ENCODE assay signal across 16 mouse cellular contexts in the genomic region with DNA sequence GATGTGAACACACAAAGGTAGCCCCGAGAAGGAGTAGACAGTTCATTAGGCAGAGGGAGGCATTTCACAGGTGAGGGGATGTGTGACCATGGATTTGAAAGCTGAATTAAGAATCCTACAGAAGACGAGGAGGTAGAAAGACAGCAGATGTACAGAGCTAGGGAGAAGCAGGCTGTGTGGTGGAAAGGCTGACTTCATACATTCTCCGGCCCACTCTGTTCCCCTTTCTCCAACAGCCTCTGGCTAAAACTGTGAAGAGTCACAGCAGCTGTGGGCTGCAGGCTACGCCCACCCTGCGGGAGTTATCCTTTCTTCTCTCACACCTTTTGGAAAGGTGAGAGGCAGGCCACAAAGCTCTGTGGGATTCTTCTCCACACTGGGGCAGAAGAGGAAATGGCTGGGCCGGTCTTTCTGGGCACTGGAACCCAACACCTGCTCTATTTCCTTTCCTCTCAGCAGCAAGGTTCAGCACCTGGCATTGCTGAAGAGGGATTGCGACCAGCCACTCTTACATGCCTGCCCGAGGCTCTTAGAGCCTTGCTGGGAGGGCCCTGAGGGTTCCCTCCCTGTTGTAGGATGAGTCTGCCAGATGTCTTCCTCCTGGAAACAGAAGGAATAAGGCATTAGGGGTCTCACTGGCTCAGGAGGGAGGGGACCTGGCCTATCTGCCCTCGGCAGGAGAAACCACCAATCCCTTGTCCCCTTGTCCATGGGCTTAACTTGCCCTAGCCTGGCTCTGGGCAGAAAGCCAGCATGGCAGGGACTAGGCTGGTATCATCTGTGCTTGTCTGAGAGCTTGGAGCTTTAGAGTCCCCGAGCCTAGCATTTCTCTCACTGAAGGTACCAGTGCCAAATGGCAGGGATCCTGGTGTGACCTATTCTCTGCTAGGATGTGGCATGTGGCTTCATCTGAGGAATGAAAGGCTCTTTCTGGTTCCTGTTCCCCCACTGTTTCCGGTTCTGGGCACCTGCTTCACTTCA. TPM values are rescaled to one million over a fixed set of nuclear protein-coding genes. Genes with fewer than 3 reads are reported as not detected.
DNase-seq lines count a peak whose midpoint lies in the region; TF ChIP-seq lines count a peak whose summit lies in the region.
"Had no signal": no experiment of that assay in that cellular context is flagged by ENCODE, and none has a peak within 500 bp of the region (broad histone marks: within the 10 kb centered on the region; RNA-seq: fewer than 3 reads in every experiment).

No protein-coding gene starts in this region.

- H3K27ac ChIP-seq in heart, embryonic 10.5 days = no peak overlapping the region
- H3K27ac ChIP-seq: liver, embryonic 14.5 days had no signal

- peak; percentile 70 to 74 for DNase-seq in heart, postnatal 10 days
- DNase-seq in heart, embryonic 10.5 days (ENCODE audit: low spot score) = no peak
- DNase-seq in right cerebral cortex, postnatal 10 days (ENCODE audit: low spot score in 2 of 2) = peak; percentile 34 to 49
- no peak for DNase-seq in right cerebral cortex, postnatal 14 days
- peak; percentile 41 to 65 for DNase-seq in heart, postnatal 14 days
- no peak for DNase-seq in lung, adult 2 months
- DNase-seq in urinary bladder, adult 2 months (ENCODE audit: low spot score) = no peak
- no peak for DNase-seq in ovary, postnatal 10 days (ENCODE audit: low spot score)
- DNase-seq: gastrocnemius, postnatal 14 days had no signal

- TF ChIP-seq CTCF in lung, adult 2 months (IDR thresholded peaks at IDR 0.05; ENCODE audit: insufficient read depth, low read length) = no peak

- no peaks in the 10 kb centered on the region for H3K36me3 ChIP-seq in heart, embryonic 10.5 days

- H3K4me1 ChIP-seq in heart, embryonic 10.5 days = no peaks in the 10 kb centered on the region
- H3K4me1 ChIP-seq in lung, adult 2 months (ENCODE audit: control insufficient read depth, insufficient read depth, low read length) = no peaks in the 10 kb centered on the region
- H3K4me1 ChIP-seq: megakaryocyte, embryonic 14.5 days had no signal

- H3K27me3 ChIP-seq in heart, embryonic 10.5 days (ENCODE audit: insufficient read depth, poor library complexity, severe bottlenecking) = peaks cover 13% of the 10 kb centered on the region
- H3K27me3 ChIP-seq: CH12.LX; megakaryocyte, embryonic 14.5 days had no signal

- no peaks in the 10 kb centered on the region for H3K9me3 ChIP-seq in heart, embryonic 10.5 days

- H3K4me3 ChIP-seq in heart, embryonic 10.5 days = no peak overlapping the region
- no peak overlapping the region for H3K4me3 ChIP-seq in lung, adult 2 months (replicated peaks; ENCODE audit: extremely low read depth, low read depth, low read length)
- H3K4me3 ChIP-seq: erythroblast, embryonic 14.5 days; megakaryocyte, embryonic 14.5 days had no signal

- no peak for TF ChIP-seq POLR2A in lung, adult 2 months (IDR thresholded peaks at IDR 0.05; ENCODE audit: borderline replicate concordance, extremely low read depth, low read depth, low read length)

- intact Hi-C loops in heart, postnatal 10 days (cut with DNase I) = no loop called here
- intact Hi-C loops in heart, postnatal 14 days (cut with DNase I) = no loop called here

- 35% methylated on average over 11 of the region's 11 CpGs for WGBS in heart, embryonic 10.5 days
- 43% methylated on average over 11 of the region's 11 CpGs for WGBS in lung, adult 2 months

RNA-seq across cellular contexts. Expression of a gene that starts 42.5 kb away (rescaled TPM):
- under 1 TPM; 0.53 to 0.55 TPM for total RNA-seq in heart, postnatal 10 days (2021)
- polyA plus RNA-seq in heart, embryonic 10.5 days (2016; fragmentation: Nextera tagmentation; extraction: Ambion mirVana) = 0.58 and 1.8 TPM in 2 replicates
- under 1 TPM; 0.48 to 0.61 TPM for total RNA-seq in heart, postnatal 14 days (2021)
- 1.3 and 1.9 TPM in 2 replicates for polyA plus RNA-seq in lung, adult 2 months (2012; rRNA removed)
- polyA plus RNA-seq in urinary bladder, adult 2 months (2012; rRNA removed) = 3.8 and 4.8 TPM in 2 replicates
- total RNA-seq: layer of hippocampus, postnatal 25 days; neutrophil, adult 5-6 weeks had no signal
- polyA plus RNA-seq: erythroblast, embryonic 14.5 days had no signal

RNA-seq across cellular contexts. Expression of a gene that starts 46.6 kb away (rescaled TPM):
- not detected for total RNA-seq in heart, postnatal 10 days (2021)
- polyA plus RNA-seq in heart, embryonic 10.5 days (2016; fragmentation: Nextera tagmentation; extraction: Ambion mirVana) = not detected in 2 replicates
- total RNA-seq in heart, postnatal 14 days (2021) = not detected
- polyA plus RNA-seq in lung, adult 2 months (2012; rRNA removed) = 0.19 and 3.7 TPM in 2 replicates
- 0.16 and 0.21 TPM in 2 replicates for polyA plus RNA-seq in urinary bladder, adult 2 months (2012; rRNA removed)
- total RNA-seq: CH12.LX; gastrocnemius, postnatal 14 days; layer of hippocampus, postnatal 25 days; neutrophil, adult 5-6 weeks had no signal
- polyA plus RNA-seq: erythroblast, embryonic 14.5 days; intestine, embryonic 14.5 days; liver, embryonic 14.5 days had no signal

Comparison
In these comparisons a context has a peak if more than half of its experiments do, and no peak if none do; other contexts are left out.
1. DNase-seq: peak in heart, postnatal 10 days (2 of 2), right cerebral cortex, postnatal 10 days (2 of 2) and heart, postnatal 14 days (2 of 2); none in heart, embryonic 10.5 days (single experiment), right cerebral cortex, postnatal 14 days (single experiment), lung, adult 2 months (single experiment), urinary bladder, adult 2 months (single experiment) and ovary, postnatal 10 days (single experiment).